Mouse (Mus musculus): ENCODE data around the gene Stpg4. TPM values are rescaled to one million over a fixed set of nuclear protein-coding genes. Genes with fewer than 3 reads are reported as not detected.
A peak's percentile ranks its signal among the peaks of the same experiment; 100 is the strongest.

Gene Stpg4
- total and polyA plus RNA-seq, 3 experiments = 0.33 TPM; not detected in 2

GRCm38 (mm10) chr17:87471661-87472060, 44.1 kb upstream of the Stpg4 start:
- H3K4me3 ChIP-seq (ENCODE audit: low read depth, low read length) = no peak overlapping the region
- TF ChIP-seq GATA2 (IDR thresholded peaks at IDR 0.05; ENCODE audit: borderline replicate concordance, low read depth, low read length) = no peak
- no peak for TF ChIP-seq CTCF (IDR thresholded peaks at IDR 0.05; ENCODE audit: low read depth, low read length)
- no peak for TF ChIP-seq TAL1 (conservative IDR thresholded peaks at IDR 0.05; ENCODE audit: low read depth, low read length)
- TF ChIP-seq POLR2AphosphoS5 (IDR thresholded peaks at IDR 0.05; ENCODE audit: insufficient replicate concordance, low read depth, low read length) = no peak
- no peak for TF ChIP-seq GATA1 (IDR thresholded peaks at IDR 0.05; ENCODE audit: borderline replicate concordance, low read length)
- H3K4me1 ChIP-seq (ENCODE audit: insufficient read depth, low read depth, low read length) = peaks cover 53% of the 10 kb centered on the region
- H3K36me3 ChIP-seq (replicated peaks) = no peaks in the 10 kb centered on the region
- H3K9me3 ChIP-seq (replicated peaks) = no peaks in the 10 kb centered on the region
- no peak for DNase-seq (ENCODE audit: low spot score)
- H3K27me3 ChIP-seq (ENCODE audit: insufficient read depth, low read length) = peaks cover 14% of the 10 kb centered on the region; the same call in 1 of the 2 replicates
- ATAC-seq (ENCODE audit: extremely low read depth, insufficient number of reproducible peaks, low FRiP score, poor library complexity, severe bottlenecking) = no peak

- H3K4me1 ChIP-seq (ENCODE audit: insufficient read depth, low read depth, low read length) = peaks cover 51% of the 10 kb centered on the region
These were observed 43.3 kb upstream of the Stpg4 start for GRCm38 (mm10) chr17:87470797-87471196.

GRCm38 (mm10) chr17:87470282-87470681, 42.7 kb upstream of the Stpg4 start:
- H3K4me3 ChIP-seq (ENCODE audit: low read depth, low read length) = no peak overlapping the region; the same call in 1 of the 2 replicates
- peak; percentile 35 for DNase-seq (ENCODE audit: low spot score)
- no peak for ATAC-seq (ENCODE audit: extremely low read depth, insufficient number of reproducible peaks, low FRiP score, poor library complexity, severe bottlenecking)
- peaks cover 14% of the 10 kb centered on the region; the same call in 1 of the 2 replicates for H3K27me3 ChIP-seq (ENCODE audit: insufficient read depth, low read length)
- no peaks in the 10 kb centered on the region for H3K36me3 ChIP-seq (replicated peaks)
- peaks cover 46% of the 10 kb centered on the region for H3K4me1 ChIP-seq (ENCODE audit: insufficient read depth, low read depth, low read length)
- no peaks in the 10 kb centered on the region for H3K9me3 ChIP-seq (replicated peaks)
- TF ChIP-seq TAL1 (conservative IDR thresholded peaks at IDR 0.05; ENCODE audit: low read depth, low read length) (no peak), POLR2AphosphoS5 (IDR thresholded peaks at IDR 0.05; ENCODE audit: insufficient replicate concordance, low read depth, low read length) (no peak), CTCF (IDR thresholded peaks at IDR 0.05; ENCODE audit: low read depth, low read length) (no peak), GATA2 (IDR thresholded peaks at IDR 0.05; ENCODE audit: borderline replicate concordance, low read depth, low read length) (no peak), GATA1 (IDR thresholded peaks at IDR 0.05; ENCODE audit: borderline replicate concordance, low read length) (no peak)

More at GRCm38 (mm10) chr17:87470797-87471196, 43.3 kb upstream of the Stpg4 start:
- no peaks in the 10 kb centered on the region for H3K36me3 ChIP-seq (replicated peaks)
- TF ChIP-seq GATA2 (IDR thresholded peaks at IDR 0.05; ENCODE audit: borderline replicate concordance, low read depth, low read length) = no peak
- no peak for TF ChIP-seq POLR2AphosphoS5 (IDR thresholded peaks at IDR 0.05; ENCODE audit: insufficient replicate concordance, low read depth, low read length)
- TF ChIP-seq GATA1 (IDR thresholded peaks at IDR 0.05; ENCODE audit: borderline replicate concordance, low read length) = no peak
- no peak for TF ChIP-seq TAL1 (conservative IDR thresholded peaks at IDR 0.05; ENCODE audit: low read depth, low read length)
- TF ChIP-seq CTCF (IDR thresholded peaks at IDR 0.05; ENCODE audit: low read depth, low read length) = no peak
- H3K4me3 ChIP-seq (ENCODE audit: low read depth, low read length) = peak overlapping the region; percentile 44; the same call in 1 of the 2 replicates
- no peaks in the 10 kb centered on the region for H3K9me3 ChIP-seq (replicated peaks)
- H3K27me3 ChIP-seq (ENCODE audit: insufficient read depth, low read length) = peaks cover 14% of the 10 kb centered on the region; the same call in 1 of the 2 replicates
- DNase-seq (ENCODE audit: low spot score) = peak; percentile 32
- peak; percentile 36; the same call in 1 of the 2 replicates for ATAC-seq (ENCODE audit: extremely low read depth, insufficient number of reproducible peaks, low FRiP score, poor library complexity, severe bottlenecking)

- Histone ChIP-seq H3K9me3 (replicated peaks) (no peaks in the 10 kb centered on the region), H3K27me3 (ENCODE audit: insufficient read depth, low read length) (peaks cover 14% of the 10 kb centered on the region; the same call in 1 of the 2 replicates), H3K36me3 (replicated peaks) (no peaks in the 10 kb centered on the region), H3K4me1 (ENCODE audit: insufficient read depth, low read depth, low read length) (peaks cover 43% of the 10 kb centered on the region), H3K4me3 (ENCODE audit: low read depth, low read length) (peak overlapping the region; percentile 44; the same call in 1 of the 2 replicates)
- TF ChIP-seq GATA1 (IDR thresholded peaks at IDR 0.05; ENCODE audit: borderline replicate concordance, low read length) = no peak
- peak; percentile 8; the same call in 1 of the 2 replicates for TF ChIP-seq TAL1 (conservative IDR thresholded peaks at IDR 0.05; ENCODE audit: low read depth, low read length)
- DNase-seq (ENCODE audit: low spot score) (no peak), ATAC-seq (ENCODE audit: extremely low read depth, insufficient number of reproducible peaks, low FRiP score, poor library complexity, severe bottlenecking) (peak; percentile 79)
These were observed 41.9 kb upstream of the Stpg4 start for GRCm38 (mm10) chr17:87469428-87469827.

- H3K4me1 ChIP-seq (ENCODE audit: insufficient read depth, low read depth, low read length) = peaks cover 35% of the 10 kb centered on the region
- peaks cover 6% of the 10 kb centered on the region; the same call in 1 of the 2 replicates for H3K27me3 ChIP-seq (ENCODE audit: insufficient read depth, low read length)
- no peaks in the 10 kb centered on the region for H3K36me3 ChIP-seq (replicated peaks)
- ATAC-seq (ENCODE audit: extremely low read depth, insufficient number of reproducible peaks, low FRiP score, poor library complexity, severe bottlenecking) = no peak
- H3K9me3 ChIP-seq (replicated peaks) = no peaks in the 10 kb centered on the region
- H3K4me3 ChIP-seq (ENCODE audit: low read depth, low read length) = no peak overlapping the region
- TF ChIP-seq GATA2 (IDR thresholded peaks at IDR 0.05; ENCODE audit: borderline replicate concordance, low read depth, low read length) (no peak), POLR2AphosphoS5 (IDR thresholded peaks at IDR 0.05; ENCODE audit: insufficient replicate concordance, low read depth, low read length) (no peak), GATA1 (IDR thresholded peaks at IDR 0.05; ENCODE audit: borderline replicate concordance, low read length) (no peak), CTCF (IDR thresholded peaks at IDR 0.05; ENCODE audit: low read depth, low read length) (no peak), TAL1 (conservative IDR thresholded peaks at IDR 0.05; ENCODE audit: low read depth, low read length) (no peak)
- no peak for DNase-seq (ENCODE audit: low spot score)
These were observed 41.1 kb upstream of the Stpg4 start for GRCm38 (mm10) chr17:87468616-87469015.

- no peak for DNase-seq (ENCODE audit: low spot score)
- peaks cover 9% of the 10 kb centered on the region; the same call in 1 of the 2 replicates for H3K4me1 ChIP-seq (ENCODE audit: insufficient read depth, low read depth, low read length)
These were observed 34.0 kb upstream of the Stpg4 start for GRCm38 (mm10) chr17:87461499-87461896.

More at GRCm38 (mm10) chr17:87461499-87461896, 34.0 kb upstream of the Stpg4 start:
- H3K9me3 ChIP-seq (replicated peaks) = no peaks in the 10 kb centered on the region
- ATAC-seq (ENCODE audit: extremely low read depth, insufficient number of reproducible peaks, low FRiP score, poor library complexity, severe bottlenecking) = no peak
- H3K36me3 ChIP-seq (replicated peaks) = no peaks in the 10 kb centered on the region
- TF ChIP-seq POLR2AphosphoS5 (IDR thresholded peaks at IDR 0.05; ENCODE audit: insufficient replicate concordance, low read depth, low read length) = no peak
- peaks cover 33% of the 10 kb centered on the region for H3K27me3 ChIP-seq (ENCODE audit: insufficient read depth, low read length)
- no peak overlapping the region for H3K4me3 ChIP-seq (ENCODE audit: low read depth, low read length)

Measured in G1E (cell line).